Mouse (Mus musculus): Measurements from ENCODE around the gene Traip.

Traip gene

GRCm38 (mm10) chr9:107949922-107950235, at the start of gene Traip:
Gene Traip (plus strand): TSS chr9:107950136.
- no peak for DNase-seq

- peak; percentile 84 for DNase-seq
Measured at GRCm38 (mm10) chr9:107900840-107901626, 48.9 kb upstream of the Traip start.

GRCm38 (mm10) chr9:107901627-107901914, 48.4 kb upstream of the Traip start:
- no peak for DNase-seq

- peak; percentile 90 for DNase-seq
Measured at GRCm38 (mm10) chr9:107904726-107905125, 45.2 kb upstream of the Traip start.

- DNase-seq: peak; percentile 93
Measured at GRCm38 (mm10) chr9:107906252-107906966, 43.5 kb upstream of the Traip start, which contains the start of gene Mst1r. Gene Mst1r (plus strand): TSS chr9:107906873.

- DNase-seq: no peak
Measured at GRCm38 (mm10) chr9:107906967-107907800, 42.8 kb upstream of the Traip start.

GRCm38 (mm10) chr9:107907801-107908120, 42.2 kb upstream of the Traip start:
- DNase-seq: peak; percentile 8

- no peak for DNase-seq
Measured at GRCm38 (mm10) chr9:107908410-107909158, 41.4 kb upstream of the Traip start.

GRCm38 (mm10) chr9:107910025-107910769, 39.7 kb upstream of the Traip start:
- no peak for DNase-seq

GRCm38 (mm10) chr9:107914764-107915420, 35.0 kb upstream of the Traip start:
- peak; percentile 37 for DNase-seq

GRCm38 (mm10) chr9:107917895-107918608, 31.9 kb upstream of the Traip start:
- no peak for DNase-seq

GRCm38 (mm10) chr9:107918884-107919283, 31.1 kb upstream of the Traip start:
- DNase-seq: no peak

GRCm38 (mm10) chr9:107919441-107919840, 30.5 kb upstream of the Traip start:
- DNase-seq: no peak

GRCm38 (mm10) chr9:107923021-107923420, 26.9 kb upstream of the Traip start:
- DNase-seq: peak; percentile 88

- no peak for DNase-seq
Measured at GRCm38 (mm10) chr9:107923956-107924355, 26.0 kb upstream of the Traip start.

GRCm38 (mm10) chr9:107925251-107925650, 24.7 kb upstream of the Traip start:
- DNase-seq: no peak

GRCm38 (mm10) chr9:107926920-107927420, 23.0 kb upstream of the Traip start:
- no peak for DNase-seq

- DNase-seq: no peak
Measured at GRCm38 (mm10) chr9:107927749-107928148, 22.2 kb upstream of the Traip start.

- DNase-seq: no peak
Measured at GRCm38 (mm10) chr9:107928169-107928568, 21.8 kb upstream of the Traip start, which contains the start of gene Actl11. Gene Actl11 (plus strand): TSS chr9:107928469.

GRCm38 (mm10) chr9:107932221-107932620, 17.7 kb upstream of the Traip start:
- no peak for DNase-seq

- DNase-seq: no peak
Measured at GRCm38 (mm10) chr9:107934146-107934545, 15.8 kb upstream of the Traip start.
